Mouse (Mus musculus): ENCODE data around the gene Plscr5. TPM values are rescaled to one million over a fixed set of nuclear protein-coding genes. Genes with fewer than 3 reads are reported as not detected.

The Plscr5 gene
- polyA plus RNA-seq (2012; rRNA removed): not detected in 2 replicates

GRCm38 (mm10) chr9:92192636-92193035, at the start of gene Plscr5:
TSS of gene Plscr5 (plus strand) at chr9:92192936.

GRCm38 (mm10) chr9:92249447-92249852, 56.7 kb downstream of the Plscr5 start, which contains the start of gene Plscr1:
TSS of gene Plscr1 (plus strand) at chr9:92249750.

Other genes with a start within 250 kb of the Plscr5 start
- 9.3 and 10.4 TPM in 2 replicates for gene Plscr1, start 56.8 kb downstream of the Plscr5 start, polyA plus RNA-seq (2012; rRNA removed)
- 4.0 and 5.3 TPM in 2 replicates for gene Plscr2, start 82.7 kb downstream of the Plscr5 start, polyA plus RNA-seq (2012; rRNA removed)
- not detected in 2 replicates for gene 1700057G04Rik, start 116.4 kb downstream of the Plscr5 start, polyA plus RNA-seq (2012; rRNA removed)